Mouse (Mus musculus) stomach, postnatal 0 days (tissue): Measurements from ENCODE around the gene Hmx2.

Source experiments
- CTCF ChIP-seq: IDR thresholded peaks from 2 replicates; pipeline ENCODE4 v1.5.1; 2016; ENCODE audit warnings: antibody characterized with exemption, low read depth, mild to moderate bottlenecking, moderate library complexity
- EP300 ChIP-seq: optimal IDR thresholded peaks from 2 replicates; pipeline ENCODE3; 2016; ENCODE audit warnings: antibody characterized with exemption

DNA sequence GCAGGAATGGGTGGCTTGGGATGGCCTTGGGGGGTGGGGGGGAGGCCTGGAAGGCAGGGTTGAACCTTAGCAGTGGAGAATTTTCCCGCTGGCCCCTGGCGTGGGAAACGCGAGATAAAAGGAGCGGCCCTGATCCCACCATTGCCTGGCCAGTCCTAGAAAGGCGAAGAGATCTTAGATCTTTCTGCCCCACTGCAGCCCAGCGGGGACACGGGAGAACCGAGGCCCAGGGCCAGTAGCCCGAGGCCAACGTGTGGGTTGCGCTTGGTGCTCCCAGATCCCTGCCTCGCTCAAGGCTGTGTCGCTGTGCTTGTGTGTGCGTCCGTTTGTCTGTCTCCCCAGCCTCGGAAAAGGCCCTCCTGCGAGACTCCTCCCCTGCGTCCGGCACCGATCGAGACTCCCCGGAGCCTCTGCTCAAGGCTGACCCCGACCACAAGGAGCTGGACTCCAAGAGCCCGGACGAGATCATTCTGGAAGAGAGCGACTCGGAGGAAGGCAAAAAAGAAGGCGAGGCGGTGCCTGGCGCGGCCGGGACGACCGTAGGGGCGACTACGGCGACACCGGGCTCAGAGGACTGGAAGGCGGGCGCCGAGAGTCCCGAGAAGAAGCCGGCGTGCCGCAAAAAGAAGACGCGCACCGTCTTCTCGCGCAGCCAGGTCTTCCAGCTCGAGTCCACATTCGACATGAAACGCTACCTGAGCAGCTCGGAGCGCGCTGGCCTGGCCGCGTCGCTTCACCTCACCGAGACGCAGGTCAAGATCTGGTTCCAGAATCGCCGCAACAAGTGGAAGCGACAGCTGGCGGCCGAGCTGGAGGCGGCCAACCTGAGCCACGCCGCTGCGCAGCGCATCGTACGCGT, 4.7 kb upstream of the Hmx2 start:
- TF ChIP-seq CTCF (no peak), EP300 (no peak)
